Mouse (Mus musculus) forebrain, postnatal 0 days (tissue): ENCODE data around the gene Eme1. TPM values are rescaled to one million over a fixed set of nuclear protein-coding genes. Genes with fewer than 3 reads are reported as not detected.
A peak's percentile ranks its signal among the peaks of the same experiment; 100 is the strongest.
"Not testable (repeated sequence)": the region's sequence is repeated elsewhere in the genome, so short reads cannot be mapped to it uniquely, and the experiment has no call there.

Source experiments
- ATAC-seq: fragments of 200-750 bp; cut with Nextera tagmentation; 2 replicates; pipeline ENCODE4 v1.8.0; 2017; ENCODE audit warnings: mild to moderate bottlenecking, moderate library complexity
- DNase-seq: peaks from one replicate; pipeline ENCODE4 v3.0.0-alpha.2; 2015
- H3K27ac ChIP-seq: fragments of 300-500 bp; sonication (generic); 2 replicates; pipeline ENCODE4 v1.5.1; 2014; ENCODE audit warnings: low read depth, mild to moderate bottlenecking, antibody characterized with exemption, low read length, moderate library complexity, mixed read lengths
- H3K27me3 ChIP-seq: fragments of 300-500 bp; sonication (generic); 2 replicates; pipeline ENCODE4 v1.6.1; 2014; ENCODE audit warnings: mild to moderate bottlenecking, low read length, mixed read lengths; ENCODE audit not compliant: insufficient read depth
- H3K36me3 ChIP-seq: fragments of 300-500 bp; sonication (generic); 2 replicates; pipeline ENCODE4 v1.6.1; 2014; ENCODE audit warnings: mild to moderate bottlenecking, moderate library complexity; ENCODE audit not compliant: insufficient read depth
- H3K4me1 ChIP-seq: fragments of 300-500 bp; sonication (generic); 2 replicates; pipeline ENCODE4 v1.6.1; 2014; ENCODE audit warnings: antibody characterized with exemption; ENCODE audit not compliant: insufficient read depth
- H3K4me2 ChIP-seq: fragments of 300-500 bp; sonication (generic); 2 replicates; pipeline ENCODE4 v1.6.1; 2014; ENCODE audit warnings: low read depth, mild to moderate bottlenecking, moderate library complexity
- H3K4me3 ChIP-seq: fragments of 300-500 bp; sonication (generic); 2 replicates; pipeline ENCODE4 v1.5.1; 2014; ENCODE audit warnings: low read depth, low read length, mixed read lengths
- H3K9ac ChIP-seq: fragments of 300-500 bp; sonication (generic); 2 replicates; pipeline ENCODE4 v1.6.1; 2014; ENCODE audit warnings: mild to moderate bottlenecking
- H3K9me3 ChIP-seq: fragments of 300-500 bp; sonication (generic); 2 replicates; pipeline ENCODE4 v1.6.1; 2016; ENCODE audit warnings: low read length
- CTCF ChIP-seq: sonication (generic); IDR thresholded peaks from 2 replicates; pipeline ENCODE4 v1.5.1; 2016; ENCODE audit warnings: antibody characterized with exemption, control low read depth, low read depth
- WGBS: fragments of 180-500 bp; shearing (Covaris S2); extraction: QIAGEN DNeasy Blood & Tissue Kit; methylation state at CpG from one replicate; pipeline ENCODE4 v1.1.7; 2014; 5-methylcytosine and 5-hydroxymethylcytosine counted together
- polyA plus RNA-seq: library from polyadenylated mRNA; unstranded; fragments of >200 nt; fragmentation: Nextera tagmentation; extraction: Ambion mirVana; gene quantifications from 2 replicates; pipeline ENCODE4 v1.2.1, GENCODE M21; 2015
- total RNA-seq: library from RNA; depleted of rRNA; stranded (reverse); fragments of >200 nt; gene quantifications from 2 replicates; pipeline ENCODE4 v1.2.3, GENCODE M21; 2014

Eme1 gene
- total and polyA plus RNA-seq, 2 experiments from 2014 or later: 1.4 to 2.4 TPM

DNA sequence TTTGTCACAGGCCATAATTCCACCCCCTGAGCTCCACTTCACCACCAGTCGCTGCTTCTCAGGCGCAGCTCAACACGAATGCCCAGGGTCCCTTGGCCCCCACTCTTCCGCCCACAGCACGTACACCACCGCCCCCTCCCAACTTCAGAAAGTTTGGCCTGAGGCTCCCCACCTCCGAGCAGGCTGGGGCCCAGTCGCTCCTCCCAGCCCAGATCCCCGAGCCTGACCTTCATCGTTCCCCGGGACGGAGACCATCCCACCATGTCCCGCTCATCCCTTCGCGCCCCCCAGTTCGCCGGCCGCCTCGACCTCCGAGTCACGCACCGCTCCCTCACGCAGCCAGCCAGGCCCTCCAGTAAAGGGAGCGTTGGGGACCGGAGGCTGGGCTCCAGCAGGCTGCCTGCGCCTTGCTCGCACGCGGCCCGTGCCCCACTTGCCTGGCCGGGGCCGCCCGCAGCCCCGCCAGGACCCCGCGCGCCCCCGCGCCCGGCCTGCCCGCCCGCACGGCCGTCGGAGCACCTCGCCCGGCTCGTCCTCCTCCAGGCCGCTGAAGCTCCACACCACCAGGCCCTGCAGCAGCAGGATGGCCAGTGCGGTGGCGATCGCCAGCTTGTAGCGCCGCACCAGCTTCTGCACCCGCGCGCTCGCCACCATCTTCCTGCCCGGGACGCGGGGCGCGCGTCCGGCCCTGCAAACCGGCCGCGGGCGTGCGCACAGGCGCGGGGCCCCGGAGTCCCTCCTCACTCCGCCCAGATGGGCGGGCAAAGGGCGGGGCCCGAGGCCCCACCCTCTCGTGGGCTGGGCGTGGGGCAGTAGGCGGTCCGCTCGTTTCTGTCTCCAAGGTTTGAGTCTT, 23.2 kb upstream of the Eme1 start, which contains the start of gene Xylt2:
Xylt2 (minus strand) TSS at position 762 of the 853 bp plus-strand sequence.
- peak within 1 kb of the TSS; percentile 97 for H3K9ac ChIP-seq
- DNase-seq: peak; percentile 95
- peak within 1 kb of the TSS; percentile 87 for H3K4me3 ChIP-seq
- under 1% methylated on average over 80 of the region's 82 CpGs for WGBS
- no peaks in the 10 kb centered on the region for H3K27me3 ChIP-seq
- no peaks in the 10 kb centered on the region for H3K9me3 ChIP-seq
- H3K27ac ChIP-seq: peak within 1 kb of the TSS; percentile 88
- peaks cover 10% of the 10 kb centered on the region for H3K4me1 ChIP-seq
- TF ChIP-seq CTCF: no peak
- H3K36me3 ChIP-seq: no peaks in the 10 kb centered on the region
- ATAC-seq: peak; percentile 97
- H3K4me2 ChIP-seq: peak within 1 kb of the TSS; percentile 76

DNA sequence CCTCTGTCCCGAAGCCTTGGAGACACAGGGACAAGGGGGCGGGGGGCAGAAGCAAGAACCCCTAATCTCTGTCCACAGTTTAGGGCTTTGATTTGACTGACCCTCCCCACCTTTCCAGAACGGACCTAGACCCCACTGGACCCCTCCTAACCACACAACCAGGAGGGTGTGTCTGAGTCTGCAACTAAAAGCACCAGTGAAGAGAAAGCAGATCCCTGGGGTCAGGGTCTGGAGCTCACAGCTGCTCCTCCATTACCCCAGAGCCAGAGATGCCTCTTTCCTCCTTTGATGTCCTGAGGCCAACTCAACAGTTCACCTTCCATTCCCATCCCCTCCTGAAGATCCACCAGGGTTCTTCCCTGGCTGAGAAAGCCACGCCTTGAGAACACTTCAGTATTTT, 22.5 kb upstream of the Eme1 start:
- ATAC-seq: no peak
- H3K9ac ChIP-seq: peak overlapping the region; percentile 97
- peak overlapping the region; percentile 76 for H3K4me2 ChIP-seq
- H3K36me3 ChIP-seq: no peaks in the 10 kb centered on the region
- H3K9me3 ChIP-seq: no peaks in the 10 kb centered on the region
- peaks cover 10% of the 10 kb centered on the region for H3K4me1 ChIP-seq
- WGBS: 45% methylated on average over 4 of the region's 4 CpGs
- TF ChIP-seq CTCF: no peak
- DNase-seq: no peak
- H3K4me3 ChIP-seq: peak overlapping the region; percentile 87
- no peak overlapping the region for H3K27ac ChIP-seq
- H3K27me3 ChIP-seq: no peaks in the 10 kb centered on the region

DNA sequence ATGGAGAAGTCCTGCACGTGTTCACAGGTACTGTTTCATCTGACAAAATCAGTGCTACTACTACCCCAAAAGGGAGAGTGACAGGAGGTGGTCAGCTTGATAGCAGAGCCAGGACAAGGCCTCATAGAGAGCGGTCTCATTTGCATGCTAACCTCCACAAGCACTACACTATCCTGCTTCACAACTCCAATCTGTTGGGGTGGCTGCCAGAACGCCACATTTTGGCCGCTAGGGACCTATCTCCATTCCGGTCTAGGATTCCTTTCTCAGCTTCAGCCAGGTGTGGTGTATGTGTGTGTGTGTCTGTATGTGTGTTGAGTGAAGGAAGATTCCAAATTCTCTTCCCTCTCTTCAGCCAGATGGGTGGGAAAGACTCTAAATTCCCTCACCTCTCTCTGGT, 21.7 kb upstream of the Eme1 start:
- peaks cover 2% of the 10 kb centered on the region; the same call in 1 of the 2 replicates for H3K36me3 ChIP-seq
- ATAC-seq: no peak
- H3K27ac ChIP-seq: no peak overlapping the region
- H3K4me1 ChIP-seq: peaks cover 10% of the 10 kb centered on the region
- H3K27me3 ChIP-seq: no peaks in the 10 kb centered on the region
- H3K9ac ChIP-seq: no peak overlapping the region
- no peak for DNase-seq
- no peak overlapping the region for H3K4me2 ChIP-seq
- TF ChIP-seq CTCF: no peak
- WGBS: 74% methylated on average over 5 of the region's 5 CpGs
- H3K4me3 ChIP-seq: no peak overlapping the region
- H3K9me3 ChIP-seq: no peaks in the 10 kb centered on the region

DNA sequence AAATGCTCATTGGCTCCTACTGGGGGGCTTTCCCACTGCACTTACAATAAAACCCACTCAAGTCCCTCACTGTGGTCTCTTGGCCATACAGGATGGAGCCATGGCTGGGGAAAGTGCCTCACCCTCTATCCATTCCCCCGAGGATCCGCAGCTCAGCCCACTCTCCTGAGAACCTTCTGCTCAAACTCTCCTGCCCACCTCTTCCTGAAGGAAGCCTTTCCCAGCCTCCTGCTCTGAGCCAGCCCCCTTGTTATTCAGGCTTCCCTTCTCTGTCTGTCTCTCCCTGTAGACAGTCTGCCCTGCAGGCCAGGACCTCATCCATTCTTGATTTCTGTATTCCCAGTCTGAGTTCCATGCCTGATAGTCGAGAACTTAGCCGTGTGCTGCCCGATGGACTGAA, 21.2 kb upstream of the Eme1 start:
- no peak overlapping the region for H3K4me2 ChIP-seq
- DNase-seq: no peak
- peaks cover 5% of the 10 kb centered on the region for H3K36me3 ChIP-seq
- TF ChIP-seq CTCF: no peak
- 86% methylated on average over 5 of the region's 5 CpGs for WGBS
- no peak overlapping the region for H3K4me3 ChIP-seq
- H3K9ac ChIP-seq: no peak overlapping the region
- H3K9me3 ChIP-seq: no peaks in the 10 kb centered on the region
- ATAC-seq: no peak
- H3K27ac ChIP-seq: no peak overlapping the region
- no peaks in the 10 kb centered on the region for H3K27me3 ChIP-seq
- H3K4me1 ChIP-seq: peaks cover 10% of the 10 kb centered on the region

DNA sequence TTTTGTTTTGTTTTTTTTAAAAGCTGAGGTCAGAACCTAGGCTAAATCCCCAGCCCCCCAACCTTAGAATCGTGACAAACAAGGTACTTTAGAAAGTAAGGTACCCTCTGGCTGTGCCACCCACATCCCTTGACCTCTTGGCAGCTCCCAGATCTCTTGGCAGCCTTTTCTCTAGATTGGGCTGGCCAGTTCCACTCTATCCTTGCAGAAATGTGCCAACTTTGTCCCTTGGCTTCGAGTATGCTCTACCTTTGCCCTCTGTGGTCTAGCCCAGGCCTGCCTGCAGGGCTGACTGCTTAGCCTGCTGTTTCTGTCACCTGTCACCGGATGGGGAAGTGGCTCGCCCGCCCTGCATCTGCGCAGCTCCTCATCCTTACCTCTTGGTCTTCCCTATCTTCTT, 11.5 kb upstream of the Eme1 start:
- Histone ChIP-seq H3K36me3 (peaks cover 75% of the 10 kb centered on the region), H3K9ac (no peak overlapping the region), H3K4me1 (no peaks in the 10 kb centered on the region), H3K27ac (no peak overlapping the region), H3K27me3 (no peaks in the 10 kb centered on the region), H3K9me3 (no peaks in the 10 kb centered on the region), H3K4me3 (no peak overlapping the region), H3K4me2 (no peak overlapping the region)
- WGBS: 95% methylated on average over 6 of the region's 6 CpGs
- ATAC-seq (no peak), DNase-seq (no peak)
- TF ChIP-seq CTCF: no peak

DNA sequence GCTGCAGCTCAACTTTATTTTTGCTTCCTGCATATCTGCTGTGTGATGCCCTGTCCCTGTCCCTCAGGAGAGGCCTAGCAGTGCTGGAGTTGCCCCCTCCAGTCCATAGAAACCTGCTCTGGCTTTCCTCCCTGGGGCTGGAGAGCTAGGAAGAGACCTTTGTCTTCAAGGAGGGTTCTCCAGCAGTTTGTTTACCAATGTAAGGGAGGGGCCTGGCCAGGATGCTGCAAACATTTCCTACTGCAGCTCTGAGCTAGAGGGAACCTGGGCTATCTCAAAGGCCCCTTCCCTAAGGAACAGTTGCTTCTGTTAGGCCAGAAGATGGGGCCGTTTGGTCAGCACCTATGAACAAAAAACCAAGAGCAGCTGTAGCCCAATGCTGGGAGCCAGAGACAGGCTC, 7.6 kb upstream of the Eme1 start:
- no peak overlapping the region for H3K9ac ChIP-seq
- 42% methylated on average over 1 of the region's 1 CpGs for WGBS
- ATAC-seq: no peak
- no peaks in the 10 kb centered on the region for H3K4me1 ChIP-seq
- DNase-seq: no peak
- no peak overlapping the region for H3K27ac ChIP-seq
- H3K27me3 ChIP-seq: no peaks in the 10 kb centered on the region
- H3K4me2 ChIP-seq: no peak overlapping the region
- H3K4me3 ChIP-seq: no peak overlapping the region
- peaks cover 64% of the 10 kb centered on the region for H3K36me3 ChIP-seq
- no peak for TF ChIP-seq CTCF
- H3K9me3 ChIP-seq: no peaks in the 10 kb centered on the region

DNA sequence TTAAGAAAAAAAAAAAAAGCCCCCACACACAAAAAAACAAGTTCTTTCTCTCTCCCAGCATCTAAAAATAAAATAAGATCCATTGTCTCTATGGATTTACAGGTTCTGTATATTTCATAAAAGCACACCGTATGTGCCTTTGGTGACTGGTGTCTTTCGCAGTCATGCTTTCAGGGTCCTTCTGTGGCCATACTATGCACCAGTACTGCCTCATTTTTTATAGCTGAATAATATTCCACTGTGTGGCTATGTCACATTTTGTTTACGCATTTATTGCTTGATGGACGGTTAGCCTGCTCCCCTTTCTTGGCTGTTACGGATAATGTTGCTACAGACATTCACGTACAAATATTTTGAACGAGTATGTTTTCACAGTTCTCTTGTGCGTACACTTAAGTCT, 791 bp downstream of the Eme1 start:
- H3K36me3 ChIP-seq: peaks cover 11% of the 10 kb centered on the region
- 55% methylated on average over 8 of the region's 8 CpGs for WGBS
- ATAC-seq: no peak
- no peaks in the 10 kb centered on the region for H3K9me3 ChIP-seq
- H3K9ac ChIP-seq: no peak overlapping the region
- peak overlapping the region; percentile 59 for H3K4me3 ChIP-seq
- no peak for DNase-seq
- no peaks in the 10 kb centered on the region for H3K27me3 ChIP-seq
- TF ChIP-seq CTCF: no peak
- H3K4me2 ChIP-seq: no peak overlapping the region
- H3K27ac ChIP-seq: no peak overlapping the region
- peaks cover 11% of the 10 kb centered on the region for H3K4me1 ChIP-seq

DNA sequence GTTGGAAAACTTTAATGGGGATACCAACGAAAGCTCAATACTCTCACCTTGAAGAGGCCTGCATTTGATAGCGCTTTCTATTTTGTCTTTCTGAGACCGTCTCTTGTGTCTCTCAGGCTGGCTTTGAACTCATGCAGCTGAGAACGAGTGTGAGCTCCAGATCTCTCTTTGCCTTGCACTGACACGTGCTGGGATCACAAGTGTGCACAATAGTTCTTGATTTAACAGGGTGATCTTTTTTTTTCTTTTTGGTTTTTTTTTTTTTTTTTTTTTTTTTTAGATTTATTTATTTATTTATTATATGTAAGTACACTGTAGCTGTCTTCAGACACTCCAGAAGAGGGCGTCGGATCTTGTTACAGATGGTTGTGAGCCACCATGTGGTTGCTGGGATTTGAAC, 2.5 kb downstream of the Eme1 start:
- not testable (repeated sequence) for H3K4me2 ChIP-seq, H3K27me3 ChIP-seq, DNase-seq, ATAC-seq, H3K36me3 ChIP-seq, H3K9ac ChIP-seq, H3K27ac ChIP-seq, H3K4me3 ChIP-seq, H3K9me3 ChIP-seq
- WGBS: 96% methylated on average over 5 of the region's 7 CpGs
- peaks cover 11% of the 10 kb centered on the region for H3K4me1 ChIP-seq
